Mouse (Mus musculus): ENCODE measurements around the gene Zfp853.

Zfp853 gene

DNA sequence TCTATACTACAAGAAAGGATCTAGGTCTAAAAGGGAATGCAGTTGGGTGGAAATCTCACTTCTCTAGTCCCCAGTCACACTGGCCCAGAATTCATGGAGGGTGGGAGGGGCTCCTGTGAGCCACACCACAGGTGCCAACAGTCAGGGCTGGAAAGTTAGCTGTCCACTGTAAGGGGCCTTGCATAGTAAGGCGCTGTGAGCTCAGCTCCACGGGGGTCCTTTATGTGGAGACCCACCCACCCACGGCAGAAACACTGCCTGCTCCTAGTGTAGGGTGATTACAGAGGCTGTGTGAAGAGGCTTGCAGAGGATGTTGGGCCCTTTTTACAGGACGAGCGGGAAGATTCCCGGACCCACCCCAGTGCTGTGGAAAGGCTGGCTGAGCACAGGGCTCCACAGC, 41.4 kb downstream of the Zfp853 start:
- peak; percentile 42 for DNase-seq

DNA sequence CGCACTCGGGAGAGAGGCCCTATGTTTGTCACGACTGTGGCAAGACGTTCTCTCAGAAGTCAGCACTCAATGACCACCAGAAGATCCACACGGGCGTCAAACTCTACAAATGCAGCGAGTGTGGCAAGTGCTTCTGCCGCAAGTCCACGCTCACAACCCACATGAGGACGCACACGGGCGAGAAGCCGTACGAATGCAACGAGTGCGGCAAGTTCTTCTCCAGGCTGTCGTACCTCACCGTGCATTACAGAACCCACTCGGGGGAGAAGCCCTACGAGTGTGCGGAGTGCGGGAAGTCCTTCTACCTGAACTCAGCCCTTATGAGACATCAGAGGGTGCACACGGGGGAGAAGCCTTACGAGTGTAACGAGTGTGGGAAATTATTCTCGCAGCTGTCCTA, 48.5 kb downstream of the Zfp853 start:
- DNase-seq: no peak

Measured in cerebellum, adult 9-10 months (tissue).